In genomic region chrX:169685131-169685530, GRCm38 (mm10) we compare ENCODE assay signal across 7 mouse cellular contexts. TPM values are rescaled to one million over a fixed set of nuclear protein-coding genes. Genes with fewer than 3 reads are reported as not detected.
A peak's percentile ranks its signal among the peaks of the same experiment; 100 is the strongest.
DNase-seq lines count a peak whose midpoint lies in the region; ATAC-seq and TF ChIP-seq lines count a peak whose summit lies in the region.

Gene Mid1, plus strand, starts transcription at chrX:169685199.

- peak within 1 kb of the TSS; percentile 21 for H3K4me3 ChIP-seq in forebrain, embryonic 15.5 days
- H3K4me3 ChIP-seq in hindbrain, postnatal 0 days (ENCODE audit: low read length), result peak within 1 kb of the TSS; percentile 27
- H3K4me3 ChIP-seq in liver, embryonic 13.5 days (replicated peaks), result peak within 1 kb of the TSS; percentile 14; the same call in 1 of the 2 replicates
- no peak within 1 kb of the TSS for H3K4me3 ChIP-seq in neural tube, embryonic 14.5 days (ENCODE audit: low read depth, low read length)

- H3K4me1 ChIP-seq in forebrain, embryonic 15.5 days, result no peaks in the 10 kb centered on the region
- no peaks in the 10 kb centered on the region for H3K4me1 ChIP-seq in hindbrain, postnatal 0 days (ENCODE audit: insufficient read depth, low read length)
- no peaks in the 10 kb centered on the region for H3K4me1 ChIP-seq in liver, embryonic 13.5 days (replicated peaks)
- H3K4me1 ChIP-seq in neural tube, embryonic 14.5 days (ENCODE audit: control insufficient read depth, insufficient read depth, low read length), result no peaks in the 10 kb centered on the region

- H3K36me3 ChIP-seq in forebrain, embryonic 15.5 days, result no peaks in the 10 kb centered on the region
- no peaks in the 10 kb centered on the region for H3K36me3 ChIP-seq in hindbrain, postnatal 0 days (ENCODE audit: insufficient read depth, low read length)
- no peaks in the 10 kb centered on the region for H3K36me3 ChIP-seq in liver, embryonic 13.5 days
- H3K36me3 ChIP-seq in neural tube, embryonic 14.5 days (ENCODE audit: control insufficient read depth, insufficient read depth, low read length), result no peaks in the 10 kb centered on the region

- no peak within 1 kb of the TSS for H3K27ac ChIP-seq in forebrain, embryonic 15.5 days (replicated peaks)
- no peak within 1 kb of the TSS for H3K27ac ChIP-seq in hindbrain, postnatal 0 days
- no peak within 1 kb of the TSS for H3K27ac ChIP-seq in liver, embryonic 13.5 days
- no peak within 1 kb of the TSS for H3K27ac ChIP-seq in neural tube, embryonic 14.5 days (ENCODE audit: low read depth, low read length)

- WGBS in forebrain, embryonic 15.5 days, result 22% methylated on average over 10 of the region's 10 CpGs
- 21% methylated on average over 10 of the region's 10 CpGs for WGBS in hindbrain, postnatal 0 days
- 9% methylated on average over 9 of the region's 10 CpGs for WGBS in liver, embryonic 13.5 days (ENCODE audit: insufficient replicate concordance)
- WGBS in neural tube, embryonic 14.5 days, result 16% methylated on average over 10 of the region's 10 CpGs

- no peak within 1 kb of the TSS for H3K9ac ChIP-seq in forebrain, embryonic 15.5 days (replicated peaks)
- no peak within 1 kb of the TSS for H3K9ac ChIP-seq in hindbrain, postnatal 0 days (replicated peaks; ENCODE audit: low read length)
- no peak within 1 kb of the TSS for H3K9ac ChIP-seq in liver, embryonic 13.5 days
- no peak within 1 kb of the TSS for H3K9ac ChIP-seq in neural tube, embryonic 14.5 days (replicated peaks; ENCODE audit: low read depth, low read length)

- ATAC-seq in forebrain, embryonic 15.5 days (replicated peaks), result no peak
- no peak for ATAC-seq in hindbrain, postnatal 0 days
- ATAC-seq in liver, embryonic 13.5 days (ENCODE audit: low read depth), result no peak
- no peak for ATAC-seq in neural tube, embryonic 14.5 days (ENCODE audit: low read depth)

- peak; percentile 5 for DNase-seq in ES-CJ7 (ENCODE audit: low read depth, low spot score)
- peak; percentile 28 to 34 for DNase-seq in adrenal gland, adult 18-20 months (ENCODE audit: low spot score in 2 of 2)
- DNase-seq in hindbrain, postnatal 0 days (ENCODE audit: low spot score), result no peak
- no peak for DNase-seq in liver, embryonic 13.5 days
- DNase-seq in spleen, postnatal 14 days (ENCODE audit: low spot score in 2 of 2), result no peak

- no peak for TF ChIP-seq CTCF in hindbrain, postnatal 0 days (IDR thresholded peaks at IDR 0.05; ENCODE audit: low read depth)

- no peaks in the 10 kb centered on the region for H3K9me3 ChIP-seq in forebrain, embryonic 15.5 days
- H3K9me3 ChIP-seq in hindbrain, postnatal 0 days (ENCODE audit: low read length), result no peaks in the 10 kb centered on the region
- no peaks in the 10 kb centered on the region for H3K9me3 ChIP-seq in liver, embryonic 13.5 days (replicated peaks)
- no peaks in the 10 kb centered on the region for H3K9me3 ChIP-seq in neural tube, embryonic 14.5 days (ENCODE audit: control insufficient read depth, low read length)

- peak within 1 kb of the TSS; percentile 36 for H3K4me2 ChIP-seq in forebrain, embryonic 15.5 days (replicated peaks)
- peak within 1 kb of the TSS; percentile 49 for H3K4me2 ChIP-seq in hindbrain, postnatal 0 days (ENCODE audit: low read depth, low read length)
- peak within 1 kb of the TSS; percentile 29 for H3K4me2 ChIP-seq in liver, embryonic 13.5 days
- H3K4me2 ChIP-seq in neural tube, embryonic 14.5 days (ENCODE audit: low read depth, low read length), result peak within 1 kb of the TSS; percentile 27; the same call in 1 of the 2 replicates

- no peaks in the 10 kb centered on the region for H3K27me3 ChIP-seq in forebrain, embryonic 15.5 days
- H3K27me3 ChIP-seq in hindbrain, postnatal 0 days (ENCODE audit: insufficient read depth, low read length), result no peaks in the 10 kb centered on the region; the same call in 1 of the 2 replicates
- no peaks in the 10 kb centered on the region for H3K27me3 ChIP-seq in liver, embryonic 13.5 days
- no peaks in the 10 kb centered on the region for H3K27me3 ChIP-seq in neural tube, embryonic 14.5 days (ENCODE audit: control insufficient read depth, insufficient read depth, low read length)

RNA-seq across cellular contexts. Expression of gene Mid1, which starts in this region (rescaled TPM):
- total RNA-seq in adrenal gland, adult 18-20 months (2021), result 10 to 100 TPM; 11.8 to 17.1 TPM
- 8.6 and 10.3 TPM in 2 replicates for polyA plus RNA-seq in forebrain, embryonic 15.5 days (2015; fragmentation: Nextera tagmentation; extraction: Ambion mirVana)
- 6.1 and 8.5 TPM in 2 replicates for total RNA-seq in hindbrain, postnatal 0 days (2014; rRNA removed)
- polyA plus RNA-seq in hindbrain, postnatal 0 days (2015; fragmentation: Nextera tagmentation; extraction: Ambion mirVana), result 3.8 TPM in 2 replicates
- polyA plus RNA-seq in liver, embryonic 13.5 days (2015; fragmentation: Nextera tagmentation; extraction: Ambion mirVana), result 1.1 and 1.3 TPM in 2 replicates
- polyA plus RNA-seq in neural tube, embryonic 14.5 days (2014; fragmentation: Nextera tagmentation; extraction: Ambion mirVana), result 4.6 and 9.0 TPM in 2 replicates

Comparison
In these comparisons a context has a peak if more than half of its experiments do, and no peak if none do; other contexts are left out.
1. DNase-seq: peak in ES-CJ7 (single experiment) and adrenal gland, adult 18-20 months (2 of 2); none in hindbrain, postnatal 0 days (single experiment), liver, embryonic 13.5 days (single experiment) and spleen, postnatal 14 days (0 of 2).
2. Peak in every context shown above with its lines, with median percentiles within 50 percentile points of each other: H3K4me2 ChIP-seq.